In the genomic region with DNA sequence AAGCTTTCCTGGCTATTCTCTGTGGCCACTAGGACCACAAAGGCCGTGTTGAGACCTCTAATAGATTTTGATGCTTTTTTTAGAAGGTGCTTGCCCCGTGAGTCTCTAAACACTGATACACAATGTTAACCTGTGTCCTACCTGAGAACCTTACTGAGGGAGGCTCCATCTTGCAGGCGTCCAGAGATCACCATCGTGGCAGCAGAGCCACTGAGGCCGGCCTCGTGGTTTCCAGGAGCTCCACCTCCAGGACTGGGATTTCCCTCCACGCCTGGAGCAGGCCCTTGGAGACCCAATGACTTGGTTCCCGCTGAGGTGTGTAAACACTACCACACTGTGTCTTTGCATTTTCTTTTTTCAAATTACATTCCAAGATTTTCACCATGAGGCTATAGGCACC, we compare ENCODE assay signal across 25 mouse cellular contexts.
"Had no signal": no experiment of that assay in that cellular context is flagged by ENCODE, and none has a peak within 500 bp of the region (broad histone marks: within the 10 kb centered on the region; RNA-seq: fewer than 3 reads in every experiment).

No protein-coding gene starts in this region.

- H3K36me3 ChIP-seq: embryonic facial prominence, embryonic 12.5 days; forebrain, embryonic 12.5 days; forebrain, embryonic 15.5 days had no signal

- H3K4me3 ChIP-seq: embryonic facial prominence, embryonic 10.5 days; embryonic facial prominence, embryonic 12.5 days; embryonic facial prominence, embryonic 13.5 days; embryonic facial prominence, embryonic 15.5 days; erythroblast, embryonic 14.5 days; forebrain, embryonic 10.5 days; forebrain, embryonic 12.5 days; forebrain, embryonic 13.5 days; forebrain, embryonic 15.5 days; gastrocnemius, adult 2 months had no signal

- H3K27me3 ChIP-seq: embryonic facial prominence, embryonic 12.5 days; embryonic facial prominence, embryonic 13.5 days; embryonic facial prominence, embryonic 15.5 days; forebrain, embryonic 12.5 days; forebrain, embryonic 13.5 days; forebrain, embryonic 15.5 days had no signal

- H3K27ac ChIP-seq: embryonic facial prominence, embryonic 10.5 days; embryonic facial prominence, embryonic 12.5 days; embryonic facial prominence, embryonic 13.5 days; embryonic facial prominence, embryonic 15.5 days; forebrain, embryonic 10.5 days; forebrain, embryonic 12.5 days; forebrain, embryonic 13.5 days; forebrain, embryonic 15.5 days; gastrocnemius, adult 2 months had no signal

- H3K4me1 ChIP-seq: embryonic facial prominence, embryonic 10.5 days; embryonic facial prominence, embryonic 12.5 days; forebrain, embryonic 10.5 days; forebrain, embryonic 12.5 days; forebrain, embryonic 13.5 days; forebrain, embryonic 15.5 days had no signal

- DNase-seq: cerebellum, adult 2 months; cerebellum, adult 8-10 months; cerebellum, adult 9-10 months; cerebellum, adult 9-11 months; cerebellum, postnatal 10 days; cerebellum, postnatal 14 days; cerebellum, postnatal 25 days; cerebellum, postnatal 36 days; embryo, embryonic 11 days; forebrain, postnatal 0 days; gastrocnemius, adult 2 months; gastrocnemius, postnatal 10 days; gastrocnemius, postnatal 14 days; gastrocnemius, postnatal 25 days; gastrocnemius, postnatal 36 days; heart, adult 18-20 months had no signal

- H3K9ac ChIP-seq: embryonic facial prominence, embryonic 12.5 days; embryonic facial prominence, embryonic 13.5 days; embryonic facial prominence, embryonic 15.5 days; forebrain, embryonic 12.5 days; forebrain, embryonic 13.5 days; forebrain, embryonic 15.5 days; forebrain, postnatal 0 days had no signal
